Mouse (Mus musculus): Measurements from ENCODE around the gene Rhoh. TPM values are rescaled to one million over a fixed set of nuclear protein-coding genes. Genes with fewer than 3 reads are reported as not detected.

Gene Rhoh
- polyA plus RNA-seq, 1 experiment from 2014 or later: 0.74 TPM

- Histone ChIP-seq H3K27me3 (ENCODE audit: control insufficient read depth, insufficient read depth, low read length) (no peaks in the 10 kb centered on the region), H3K36me3 (ENCODE audit: control insufficient read depth, insufficient read depth, low read length) (no peaks in the 10 kb centered on the region), H3K9ac (ENCODE audit: low read length) (no peak overlapping the region), H3K4me3 (ENCODE audit: control insufficient read depth in 1 of 2, insufficient read depth in 1 of 2, low read depth in 1 of 2, low read length in 2 of 2) (no peak overlapping the region), H3K4me1 (ENCODE audit: control insufficient read depth in 2 of 2, insufficient read depth in 2 of 2, low read length in 2 of 2) (peaks cover 0 to 2% of the 10 kb centered on the region in 2 experiments; a peak in 1 of 4 replicates), H3K27ac (replicated peaks in 1 of 2; ENCODE audit: control insufficient read depth in 1 of 2, insufficient read depth in 1 of 2, low read depth in 2 of 2, low read length in 2 of 2) (no peak overlapping the region), H3K4me2 (ENCODE audit: low read length) (no peak overlapping the region), H3K9me3 (ENCODE audit: control insufficient read depth, low read length) (no peaks in the 10 kb centered on the region)
- WGBS: 81% methylated on average over 7 of the region's 7 CpGs
- ATAC-seq (ENCODE audit: insufficient number of reproducible peaks, insufficient read depth, low FRiP score, low read depth): no peak
Measured at GRCm38 (mm10) chr5:65867380-65868116, 6.5 kb downstream of the Rhoh start.

GRCm38 (mm10) chr5:65868419-65868818 is 7.4 kb downstream of the Rhoh start:
- H3K27ac ChIP-seq (replicated peaks in 1 of 2; ENCODE audit: control insufficient read depth in 1 of 2, insufficient read depth in 1 of 2, low read depth in 2 of 2, low read length in 2 of 2): no peak overlapping the region
- H3K4me2 ChIP-seq (ENCODE audit: low read length): no peak overlapping the region
- 0 out of 2 replicates have a peak, but pooled peaks have one; percentile 39 for ATAC-seq (ENCODE audit: insufficient number of reproducible peaks, insufficient read depth, low FRiP score, low read depth)
- no peaks in the 10 kb centered on the region for H3K9me3 ChIP-seq (ENCODE audit: control insufficient read depth, low read length)
- no peak overlapping the region for H3K9ac ChIP-seq (ENCODE audit: low read length)
- H3K36me3 ChIP-seq (ENCODE audit: control insufficient read depth, insufficient read depth, low read length): no peaks in the 10 kb centered on the region
- no peaks in the 10 kb centered on the region for H3K27me3 ChIP-seq (ENCODE audit: control insufficient read depth, insufficient read depth, low read length)
- H3K4me3 ChIP-seq (ENCODE audit: control insufficient read depth in 1 of 2, insufficient read depth in 1 of 2, low read depth in 1 of 2, low read length in 2 of 2): no peak overlapping the region
- H3K4me1 ChIP-seq (ENCODE audit: control insufficient read depth in 2 of 2, insufficient read depth in 2 of 2, low read length in 2 of 2): peaks cover 0 to 2% of the 10 kb centered on the region in 2 experiments; a peak in 1 of 4 replicates
- 47% methylated on average over 3 of the region's 3 CpGs for WGBS

- no peak for ATAC-seq (ENCODE audit: insufficient number of reproducible peaks, insufficient read depth, low FRiP score, low read depth)
- 94% methylated on average over 4 of the region's 4 CpGs for WGBS
- 0 out of 4 replicates have a peak, but pooled peaks cover 0 to 2% of the 10 kb centered on the region in 2 experiments for H3K4me1 ChIP-seq (ENCODE audit: control insufficient read depth in 2 of 2, insufficient read depth in 2 of 2, low read length in 2 of 2)
- H3K27me3 ChIP-seq (ENCODE audit: control insufficient read depth, insufficient read depth, low read length): no peaks in the 10 kb centered on the region
- no peak overlapping the region for H3K27ac ChIP-seq (replicated peaks in 1 of 2; ENCODE audit: control insufficient read depth in 1 of 2, insufficient read depth in 1 of 2, low read depth in 2 of 2, low read length in 2 of 2)
- no peak overlapping the region for H3K9ac ChIP-seq (ENCODE audit: low read length)
- no peaks in the 10 kb centered on the region for H3K36me3 ChIP-seq (ENCODE audit: control insufficient read depth, insufficient read depth, low read length)
- H3K4me3 ChIP-seq (ENCODE audit: control insufficient read depth in 1 of 2, insufficient read depth in 1 of 2, low read depth in 1 of 2, low read length in 2 of 2): no peak overlapping the region
- no peaks in the 10 kb centered on the region for H3K9me3 ChIP-seq (ENCODE audit: control insufficient read depth, low read length)
- no peak overlapping the region for H3K4me2 ChIP-seq (ENCODE audit: low read length)
Measured at GRCm38 (mm10) chr5:65869660-65870059, 8.6 kb downstream of the Rhoh start.

GRCm38 (mm10) chr5:65871276-65871875 is 10.4 kb downstream of the Rhoh start:
- Histone ChIP-seq H3K27me3 (ENCODE audit: control insufficient read depth, insufficient read depth, low read length) (no peaks in the 10 kb centered on the region), H3K4me1 (ENCODE audit: control insufficient read depth in 2 of 2, insufficient read depth in 2 of 2, low read length in 2 of 2) (0 out of 4 replicates have a peak, but pooled peaks cover 0 to 2% of the 10 kb centered on the region in 2 experiments), H3K4me2 (ENCODE audit: low read length) (no peak overlapping the region), H3K36me3 (ENCODE audit: control insufficient read depth, insufficient read depth, low read length) (no peaks in the 10 kb centered on the region), H3K9me3 (ENCODE audit: control insufficient read depth, low read length) (no peaks in the 10 kb centered on the region), H3K4me3 (ENCODE audit: control insufficient read depth in 1 of 2, insufficient read depth in 1 of 2, low read depth in 1 of 2, low read length in 2 of 2) (no peak overlapping the region), H3K27ac (replicated peaks in 1 of 2; ENCODE audit: control insufficient read depth in 1 of 2, insufficient read depth in 1 of 2, low read depth in 2 of 2, low read length in 2 of 2) (no peak overlapping the region), H3K9ac (ENCODE audit: low read length) (no peak overlapping the region)
- 84% methylated on average over 13 of the region's 13 CpGs for WGBS
- no peak for ATAC-seq (ENCODE audit: insufficient number of reproducible peaks, insufficient read depth, low FRiP score, low read depth)

GRCm38 (mm10) chr5:65873212-65873611 is 12.2 kb downstream of the Rhoh start:
- Histone ChIP-seq H3K4me3 (ENCODE audit: control insufficient read depth in 1 of 2, insufficient read depth in 1 of 2, low read depth in 1 of 2, low read length in 2 of 2) (no peak overlapping the region), H3K4me1 (ENCODE audit: control insufficient read depth in 2 of 2, insufficient read depth in 2 of 2, low read length in 2 of 2) (0 out of 4 replicates have a peak, but pooled peaks cover 0 to 2% of the 10 kb centered on the region in 2 experiments), H3K36me3 (ENCODE audit: control insufficient read depth, insufficient read depth, low read length) (no peaks in the 10 kb centered on the region), H3K4me2 (ENCODE audit: low read length) (no peak overlapping the region), H3K27me3 (ENCODE audit: control insufficient read depth, insufficient read depth, low read length) (no peaks in the 10 kb centered on the region), H3K9ac (ENCODE audit: low read length) (no peak overlapping the region), H3K27ac (replicated peaks in 1 of 2; ENCODE audit: control insufficient read depth in 1 of 2, insufficient read depth in 1 of 2, low read depth in 2 of 2, low read length in 2 of 2) (no peak overlapping the region), H3K9me3 (ENCODE audit: control insufficient read depth, low read length) (no peaks in the 10 kb centered on the region)
- no peak for ATAC-seq (ENCODE audit: insufficient number of reproducible peaks, insufficient read depth, low FRiP score, low read depth)
- WGBS: 59% methylated on average over 4 of the region's 4 CpGs

GRCm38 (mm10) chr5:65875269-65875668 is 14.3 kb downstream of the Rhoh start:
- 90% methylated on average over 7 of the region's 7 CpGs for WGBS
- Histone ChIP-seq H3K27me3 (ENCODE audit: control insufficient read depth, insufficient read depth, low read length) (no peaks in the 10 kb centered on the region), H3K4me3 (ENCODE audit: control insufficient read depth in 1 of 2, insufficient read depth in 1 of 2, low read depth in 1 of 2, low read length in 2 of 2) (no peak overlapping the region), H3K9ac (ENCODE audit: low read length) (no peak overlapping the region), H3K4me2 (ENCODE audit: low read length) (no peak overlapping the region), H3K9me3 (ENCODE audit: control insufficient read depth, low read length) (no peaks in the 10 kb centered on the region), H3K27ac (replicated peaks in 1 of 2; ENCODE audit: control insufficient read depth in 1 of 2, insufficient read depth in 1 of 2, low read depth in 2 of 2, low read length in 2 of 2) (no peak overlapping the region), H3K4me1 (ENCODE audit: control insufficient read depth in 2 of 2, insufficient read depth in 2 of 2, low read length in 2 of 2) (no peaks in the 10 kb centered on the region), H3K36me3 (ENCODE audit: control insufficient read depth, insufficient read depth, low read length) (no peaks in the 10 kb centered on the region)
- ATAC-seq (ENCODE audit: insufficient number of reproducible peaks, insufficient read depth, low FRiP score, low read depth): no peak

GRCm38 (mm10) chr5:65878367-65878766 is 17.4 kb downstream of the Rhoh start:
- no peak overlapping the region for H3K4me3 ChIP-seq (ENCODE audit: control insufficient read depth in 1 of 2, insufficient read depth in 1 of 2, low read depth in 1 of 2, low read length in 2 of 2)
- no peaks in the 10 kb centered on the region for H3K27me3 ChIP-seq (ENCODE audit: control insufficient read depth, insufficient read depth, low read length)
- no peak overlapping the region for H3K4me2 ChIP-seq (ENCODE audit: low read length)
- H3K9ac ChIP-seq (ENCODE audit: low read length): no peak overlapping the region
- ATAC-seq (ENCODE audit: insufficient number of reproducible peaks, insufficient read depth, low FRiP score, low read depth): no peak
- 34% methylated on average over 3 of the region's 3 CpGs for WGBS
- no peaks in the 10 kb centered on the region for H3K9me3 ChIP-seq (ENCODE audit: control insufficient read depth, low read length)
- no peaks in the 10 kb centered on the region; a peak in 1 of 4 replicates for H3K4me1 ChIP-seq (ENCODE audit: control insufficient read depth in 2 of 2, insufficient read depth in 2 of 2, low read length in 2 of 2)
- no peaks in the 10 kb centered on the region for H3K36me3 ChIP-seq (ENCODE audit: control insufficient read depth, insufficient read depth, low read length)
- H3K27ac ChIP-seq (replicated peaks in 1 of 2; ENCODE audit: control insufficient read depth in 1 of 2, insufficient read depth in 1 of 2, low read depth in 2 of 2, low read length in 2 of 2): no peak overlapping the region

Measured in heart, embryonic 14.5 days (tissue).